Mouse (Mus musculus): ENCODE measurements around the gene Pcsk2.

DNA sequence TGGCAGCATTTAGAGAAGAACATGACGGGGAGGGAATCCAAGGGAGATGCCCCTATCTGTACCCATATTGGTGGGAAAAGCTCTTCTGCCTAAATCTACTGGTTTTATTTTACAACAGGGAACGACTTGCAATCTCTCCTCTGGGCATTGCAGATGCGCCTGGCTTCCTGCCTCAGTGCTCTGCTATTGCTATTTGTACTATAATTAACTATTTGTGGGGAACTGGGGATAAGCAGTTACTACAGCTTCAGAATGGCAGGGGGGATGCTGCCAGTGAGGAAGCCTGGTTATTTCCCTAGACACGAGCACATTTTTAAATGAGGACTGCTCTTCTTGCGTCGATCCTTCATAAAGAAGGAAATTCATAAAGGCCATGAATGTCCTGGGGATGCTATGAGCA is 39.4 kb downstream of the Pcsk2 start:
- no peak for TF ChIP-seq POLR2A (IDR thresholded peaks at IDR 0.05; ENCODE audit: low read depth, low read length)
- TF ChIP-seq CTCF (IDR thresholded peaks at IDR 0.05; ENCODE audit: extremely low read depth, insufficient read depth, insufficient read length, insufficient replicate concordance): no peak
